Mouse (Mus musculus) heart, adult 2 months (tissue): ENCODE results near the gene Snx19. TPM values are rescaled to one million over a fixed set of nuclear protein-coding genes. Genes with fewer than 3 reads are reported as not detected.

ENCODE experiments used
- DNase-seq, 2 experiments: peaks; one replicate each; pipeline ENCODE4 v3.0.0; 2021
- H3K27ac ChIP-seq: fragments of 200-600 bp; 2 replicates; pipeline ENCODE4 v1.8.1; 2022
- H3K27me3 ChIP-seq: fragments of 200-500 bp; 2 replicates; pipeline ENCODE4 v1.6.1; 2012; ENCODE audit warnings: mild to moderate bottlenecking, low read length, inconsistent platforms, mixed read lengths; ENCODE audit not compliant: control insufficient read depth, insufficient read depth
- H3K36me3 ChIP-seq: fragments of 200-500 bp; 2 replicates; pipeline ENCODE4 v1.6.1; 2012; ENCODE audit warnings: low read length, inconsistent platforms; ENCODE audit not compliant: control insufficient read depth, insufficient read depth
- H3K4me1 ChIP-seq: fragments of 200-500 bp; 2 replicates; pipeline ENCODE4 v1.6.1; 2011; ENCODE audit warnings: low read length; ENCODE audit not compliant: control insufficient read depth, insufficient read depth
- H3K4me3 ChIP-seq: fragments of 200-600 bp; 2 replicates; pipeline ENCODE4 v1.8.1; 2022
- H3K79me2 ChIP-seq: fragments of 200-500 bp; replicated peaks from 2 replicates; pipeline ENCODE4 v1.6.1; 2012; ENCODE audit warnings: mild to moderate bottlenecking, inconsistent platforms, low read length, moderate library complexity, mixed read lengths; ENCODE audit not compliant: control insufficient read depth, insufficient read depth
- H3K9ac ChIP-seq: fragments of 200-500 bp; 2 replicates; pipeline ENCODE4 v1.6.1; 2012; ENCODE audit warnings: low read depth, mild to moderate bottlenecking, control low read depth, inconsistent platforms, low read length, mixed read lengths
- CTCF ChIP-seq: fragments of 200-600 bp; IDR thresholded peaks from 2 replicates; pipeline ENCODE4 v1.8.1; 2022; ENCODE audit warnings: antibody characterized with exemption, mild to moderate bottlenecking, moderate library complexity
- EP300 ChIP-seq: fragments of 200-500 bp; IDR thresholded peaks from 2 replicates; pipeline ENCODE4 v1.6.1; 2011; ENCODE audit warnings: low read depth, low read length, control low read depth; ENCODE audit not compliant: insufficient read depth
- POLR2A ChIP-seq: fragments of 200-500 bp; IDR thresholded peaks from 2 replicates; pipeline ENCODE4 v1.6.1; 2011; ENCODE audit warnings: mild to moderate bottlenecking, low read depth, low read length, control low read depth; ENCODE audit not compliant: insufficient read depth
- WGBS: fragments of 180-500 bp; shearing (Covaris S2); methylation state at CpG from one replicate; pipeline ENCODE4 v1.1.7; 2018; 5-methylcytosine and 5-hydroxymethylcytosine counted together
- intact Hi-C: fragments of 180-260 bp; cut with DNase I; formaldehyde crosslinking; loops from one replicate; pipeline ENCODE4 v1.15.1; 2025
- polyA plus RNA-seq: library from polyadenylated mRNA; depleted of rRNA; stranded (reverse); fragments of >200 nt; gene quantifications from 2 replicates; pipeline ENCODE4 v1.2.3, GENCODE M21; 2012
- total RNA-seq, 2 experiments: library from RNA; stranded (reverse); gene quantifications; 2 replicates each; pipeline ENCODE4 v1.2.3; 2021

Gene Snx19
- total and polyA plus RNA-seq, 3 experiments = 12.9 to 27.1 (median 26.1) TPM

DNA sequence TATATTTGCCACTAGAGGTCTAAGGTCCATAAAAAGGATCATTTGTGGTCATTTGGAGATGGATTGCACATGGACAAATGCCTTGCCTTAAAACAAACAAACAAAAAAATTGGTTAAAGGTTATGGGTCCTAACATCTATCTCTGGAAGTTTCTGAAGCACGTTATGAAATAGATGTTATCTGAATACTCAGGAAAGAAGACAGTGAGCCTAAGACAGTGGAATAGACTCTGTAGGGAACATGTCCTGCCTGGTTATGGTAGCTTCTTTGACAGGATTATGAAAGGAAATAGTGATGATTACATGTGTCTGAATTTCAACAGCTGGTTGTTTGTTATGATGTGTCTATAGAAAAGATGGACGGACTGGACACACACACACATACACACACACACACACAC, 27.6 kb downstream of the Snx19 start:
- intact Hi-C loops = no loop called here
- no peaks in the 10 kb centered on the region for H3K27me3 ChIP-seq
- 77% methylated on average over 2 of the region's 2 CpGs for WGBS
- H3K9ac ChIP-seq = no peak overlapping the region
- no peak overlapping the region for H3K27ac ChIP-seq
- DNase-seq = no peak
- H3K79me2 ChIP-seq = no peaks in the 10 kb centered on the region
- no peak for TF ChIP-seq EP300
- no peak for TF ChIP-seq POLR2A
- TF ChIP-seq CTCF = no peak
- H3K36me3 ChIP-seq = peaks cover 17% of the 10 kb centered on the region
- no peak overlapping the region for H3K4me3 ChIP-seq
- H3K4me1 ChIP-seq = no peaks in the 10 kb centered on the region; the same call in none of the 2 replicates

DNA sequence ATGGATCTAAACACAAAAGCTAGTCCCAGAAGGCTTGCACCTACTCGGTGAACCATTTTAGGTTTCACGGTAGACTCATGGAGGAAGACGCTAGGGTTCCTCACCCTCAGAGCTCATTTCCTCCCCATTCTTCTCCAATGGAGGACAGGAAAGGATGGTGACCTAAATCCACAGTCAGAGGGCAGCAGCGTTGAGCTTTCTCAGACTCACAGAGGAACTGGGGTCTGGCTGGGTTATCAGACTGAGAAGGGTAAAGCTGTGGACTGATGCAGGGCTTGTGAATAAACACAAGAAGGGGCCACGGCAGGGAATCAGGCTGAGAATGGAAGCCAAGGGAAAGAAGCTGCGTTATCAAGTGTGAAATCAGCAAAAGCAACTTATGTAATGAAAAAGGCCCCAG, 29.3 kb downstream of the Snx19 start:
- peak overlapping the region; percentile 30 for H3K27ac ChIP-seq
- no peak overlapping the region for H3K9ac ChIP-seq
- TF ChIP-seq EP300 (no peak), CTCF (no peak), POLR2A (no peak)
- WGBS = 40% methylated on average over 6 of the region's 6 CpGs
- no peak for DNase-seq
- H3K4me3 ChIP-seq = no peak overlapping the region
- peaks cover 1% of the 10 kb centered on the region for H3K4me1 ChIP-seq
- H3K79me2 ChIP-seq = no peaks in the 10 kb centered on the region
- intact Hi-C loops = no loop called here
- H3K36me3 ChIP-seq = peaks cover 26% of the 10 kb centered on the region
- H3K27me3 ChIP-seq = no peaks in the 10 kb centered on the region

DNA sequence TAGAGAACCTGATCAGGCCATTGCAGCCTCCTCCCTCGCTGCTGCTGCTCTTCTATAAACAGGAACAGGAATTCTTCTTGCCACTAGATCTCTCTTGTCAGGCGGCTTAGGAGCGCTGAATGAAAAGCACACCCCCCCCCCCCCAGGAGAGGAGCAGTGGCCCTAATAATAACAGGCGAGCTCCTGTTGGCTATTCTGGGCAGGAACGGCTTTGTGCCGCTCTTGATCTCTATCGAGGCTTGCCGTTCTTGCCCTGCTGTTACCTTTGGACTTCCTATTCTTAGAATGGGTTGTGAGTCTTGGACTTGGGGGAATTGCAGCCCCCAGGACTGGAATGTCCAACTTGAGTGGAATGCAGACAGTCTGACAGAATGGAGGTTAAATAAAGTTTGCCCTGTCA, 33.6 kb downstream of the Snx19 start:
- peaks cover 39% of the 10 kb centered on the region for H3K36me3 ChIP-seq

DNA sequence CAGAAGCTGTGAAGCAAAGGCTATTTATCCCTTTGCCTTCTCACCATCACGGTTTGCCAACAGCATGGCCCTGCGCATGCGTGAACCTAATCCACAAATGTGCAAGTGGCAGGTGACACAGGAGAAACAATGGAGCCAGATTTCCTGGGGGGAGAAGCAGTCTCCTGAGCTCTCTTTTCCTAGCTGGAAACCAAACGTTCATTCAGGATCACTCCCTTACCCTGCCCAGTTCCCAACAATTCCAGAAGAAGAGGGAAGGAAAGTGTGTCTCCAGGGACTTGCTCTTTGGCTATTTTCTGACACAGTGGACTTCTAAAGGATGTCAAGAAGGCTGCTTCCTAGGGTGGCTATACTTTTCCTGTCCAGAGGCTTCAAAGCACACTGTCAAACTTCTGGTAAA, 37.8 kb downstream of the Snx19 start:
- Histone ChIP-seq H3K9ac (no peak overlapping the region), H3K27ac (peak overlapping the region; percentile 85), H3K36me3 (peaks cover 26% of the 10 kb centered on the region), H3K27me3 (no peaks in the 10 kb centered on the region), H3K79me2 (no peaks in the 10 kb centered on the region), H3K4me1 (peaks cover 11% of the 10 kb centered on the region), H3K4me3 (no peak overlapping the region)
- peak; percentile 40 to 59 for DNase-seq
- TF ChIP-seq CTCF (no peak), POLR2A (no peak), EP300 (no peak)
- intact Hi-C loops = loop anchor here (2.0 kb wide), 1 partner anchor 58 kb away; no protein-coding TSS in a partner anchor
- 45% methylated on average over 4 of the region's 4 CpGs for WGBS

More for the DNA sequence above, 33.6 kb downstream of the Snx19 start:
- intact Hi-C loops = no loop called here
- Histone ChIP-seq H3K4me1 (peaks cover 11% of the 10 kb centered on the region), H3K27me3 (no peaks in the 10 kb centered on the region), H3K27ac (peak overlapping the region; percentile 59), H3K9ac (no peak overlapping the region), H3K79me2 (no peaks in the 10 kb centered on the region), H3K4me3 (no peak overlapping the region)
- DNase-seq = peak in 1 of 2 experiments; percentile 36
- TF ChIP-seq CTCF (no peak), EP300 (no peak), POLR2A (peak; percentile 61; the same call in 1 of the 2 replicates)
- 36% methylated on average over 8 of the region's 8 CpGs for WGBS

DNA sequence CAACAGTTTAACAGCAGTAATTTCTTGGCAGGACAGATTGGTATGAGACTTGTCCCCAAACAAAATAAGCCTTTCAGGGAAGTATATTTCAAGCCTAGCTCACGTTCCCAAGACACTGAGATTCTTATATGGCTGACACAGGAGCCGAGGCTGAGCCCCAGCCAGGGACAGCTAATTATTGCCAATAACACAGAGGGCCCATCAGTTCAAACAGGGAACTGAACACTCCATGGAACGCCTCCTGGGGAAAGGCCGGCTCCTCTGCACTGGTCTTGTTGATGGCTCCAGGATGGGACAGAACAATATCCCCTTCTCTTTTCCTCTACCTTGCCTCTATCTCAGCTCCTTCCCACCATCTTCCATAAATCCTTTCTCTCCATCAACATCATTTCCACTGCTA, 53.1 kb downstream of the Snx19 start:
- Histone ChIP-seq H3K4me1 (no peaks in the 10 kb centered on the region), H3K79me2 (no peaks in the 10 kb centered on the region), H3K27ac (no peak overlapping the region), H3K27me3 (no peaks in the 10 kb centered on the region), H3K36me3 (no peaks in the 10 kb centered on the region), H3K9ac (no peak overlapping the region), H3K4me3 (no peak overlapping the region)
- 56% methylated on average over 4 of the region's 4 CpGs for WGBS
- intact Hi-C loops = loop anchor here (1.0 to 5.0 kb wide), 7 partner anchors 32 to 606 kb away; partner anchors contain the start of gene Adamts15
- TF ChIP-seq POLR2A (no peak), EP300 (no peak), CTCF (no peak)
- DNase-seq = no peak

DNA sequence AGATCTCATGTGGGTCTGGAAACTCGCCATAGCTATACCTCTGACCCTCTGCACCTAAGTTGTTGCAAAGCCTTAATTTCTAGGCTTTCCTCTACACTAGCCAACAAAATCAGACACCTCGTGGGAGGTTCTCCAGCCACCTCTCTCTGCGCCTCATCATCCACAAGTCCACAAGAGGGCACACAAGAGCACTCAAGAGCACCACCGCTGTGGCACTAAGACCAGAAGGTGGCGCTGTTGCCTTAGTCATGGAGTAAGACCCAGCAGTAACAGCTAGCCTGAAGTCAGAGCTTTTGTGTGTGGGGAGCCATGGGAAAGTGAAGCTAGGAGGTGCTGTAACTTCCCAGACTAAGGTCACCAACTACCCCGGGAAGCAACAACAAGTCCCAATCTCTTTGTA, 53.6 kb downstream of the Snx19 start:
- peak; percentile 90 for DNase-seq
- Histone ChIP-seq H3K27me3 (no peaks in the 10 kb centered on the region), H3K27ac (no peak overlapping the region), H3K4me3 (no peak overlapping the region), H3K4me1 (no peaks in the 10 kb centered on the region), H3K79me2 (no peaks in the 10 kb centered on the region), H3K36me3 (no peaks in the 10 kb centered on the region), H3K9ac (no peak overlapping the region)
- WGBS = 2% methylated on average over 6 of the region's 6 CpGs
- TF ChIP-seq POLR2A (no peak), CTCF (peak; percentile 99), EP300 (peak; percentile 100)
- intact Hi-C loops = loop anchor here (1.0 to 5.0 kb wide), 7 partner anchors 32 to 606 kb away; partner anchors contain the start of gene Adamts15
